Mouse (Mus musculus) effector memory CD4-positive, alpha-beta T cell, adult 7 months (primary cell): ENCODE measurements around the gene Plcxd3. TPM values are rescaled to one million over a fixed set of nuclear protein-coding genes. Genes with fewer than 3 reads are reported as not detected.

Experiments used
- polyA plus RNA-seq: library from polyadenylated mRNA; unstranded; fragments of 100-300 nt; shearing (Covaris generic); gene quantifications from one replicate; pipeline ENCODE4 v1.2.1, GENCODE M21; 2017

The Plcxd3 gene
- polyA plus RNA-seq, result not detected

DNA sequence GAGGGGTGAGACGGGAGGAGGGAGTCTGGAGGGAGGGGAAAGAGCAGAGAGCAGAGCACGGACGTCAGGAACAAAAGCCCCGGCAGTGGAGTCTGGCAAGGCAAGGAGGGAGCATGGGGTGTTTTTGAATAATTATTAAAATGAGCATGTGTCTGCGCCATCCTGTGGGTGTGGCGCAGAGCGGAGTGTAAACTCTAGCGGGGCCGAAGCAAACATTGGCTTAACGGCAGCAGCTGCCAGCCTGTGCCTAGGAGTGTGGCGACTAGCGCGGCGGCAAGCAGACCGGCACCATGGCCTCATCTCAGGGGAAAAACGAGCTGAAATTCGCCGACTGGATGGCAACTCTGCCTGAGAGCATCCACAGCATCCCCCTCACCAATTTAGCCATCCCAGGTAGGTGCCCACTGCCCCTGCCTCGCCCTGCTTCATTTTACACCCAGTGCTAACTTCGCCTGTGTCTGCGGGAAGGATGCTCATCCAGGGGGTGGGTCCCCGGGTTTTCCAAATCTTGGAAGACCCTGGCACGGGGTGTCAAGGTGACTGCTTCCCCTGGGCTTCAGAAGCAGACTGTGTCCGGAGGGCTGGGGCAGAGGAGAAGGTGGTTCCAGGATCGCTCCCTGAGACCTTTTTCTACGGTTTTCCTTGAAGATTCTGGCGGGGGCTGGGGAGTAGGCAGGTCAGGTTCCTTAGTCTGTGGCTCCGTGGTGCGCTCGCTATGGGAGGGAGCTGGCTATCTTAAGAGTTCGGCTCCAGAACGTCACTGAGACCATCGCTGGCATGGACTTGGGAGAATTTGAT lies at the start of gene Plcxd3:
TSS of gene Plcxd3 (plus strand) at position 69 of the 798 bp plus-strand sequence.

